Mouse (Mus musculus) cerebellum, adult 11-12 months (tissue): ENCODE measurements at regions not wholly inside any gene's neighbourhood (a gene's known extent, or its start where the extent isn't known, plus 50 kb on each side); places are given as distances from the start of the nearest gene placed in this dataset.
A peak's percentile ranks its signal among the peaks of the same experiment; 100 is the strongest.

Experiments
- DNase-seq: peaks from one replicate; pipeline ENCODE4 v3.0.0; 2022

GRCm38 (mm10) chr7:125034196-125034595 lies 410.3 kb upstream of the Kdm8 start:
- DNase-seq, result no peak

- no peak for DNase-seq
These were observed 408.1 kb upstream of the Kdm8 start for GRCm38 (mm10) chr7:125036098-125036991.

GRCm38 (mm10) chr7:125038840-125039239 lies 405.6 kb upstream of the Kdm8 start:
- DNase-seq, result no peak

GRCm38 (mm10) chr7:125055951-125056625 lies 388.4 kb upstream of the Kdm8 start:
- peak; percentile 8 for DNase-seq

GRCm38 (mm10) chr7:125102464-125102863 lies 342.0 kb upstream of the Kdm8 start:
- no peak for DNase-seq

- DNase-seq, result no peak
These were observed 340.5 kb upstream of the Kdm8 start for GRCm38 (mm10) chr7:125104011-125104410.

GRCm38 (mm10) chr7:125112820-125113273 lies 331.6 kb upstream of the Kdm8 start:
- DNase-seq, result no peak

GRCm38 (mm10) chr7:125115322-125115996 lies 329.0 kb upstream of the Kdm8 start:
- no peak for DNase-seq

- no peak for DNase-seq
These were observed 327.3 kb upstream of the Kdm8 start for GRCm38 (mm10) chr7:125117173-125117572.

- DNase-seq, result no peak
These were observed 315.3 kb upstream of the Kdm8 start for GRCm38 (mm10) chr7:125129187-125129586.

GRCm38 (mm10) chr7:125131968-125132367 lies 312.5 kb upstream of the Kdm8 start:
- DNase-seq, result no peak

- no peak for DNase-seq
These were observed 305.9 kb upstream of the Kdm8 start for GRCm38 (mm10) chr7:125138607-125139006.

- no peak for DNase-seq
These were observed 305.3 kb upstream of the Kdm8 start for GRCm38 (mm10) chr7:125139196-125139595.

- DNase-seq, result no peak
These were observed 303.6 kb upstream of the Kdm8 start for GRCm38 (mm10) chr7:125140854-125141253.

- no peak for DNase-seq
These were observed 302.6 kb upstream of the Kdm8 start for GRCm38 (mm10) chr7:125141864-125142263.

- DNase-seq, result no peak
These were observed 298.5 kb upstream of the Kdm8 start for GRCm38 (mm10) chr7:125146025-125146424.

- no peak for DNase-seq
These were observed 295.3 kb upstream of the Kdm8 start for GRCm38 (mm10) chr7:125149151-125149550.

- no peak for DNase-seq
These were observed 294.7 kb upstream of the Kdm8 start for GRCm38 (mm10) chr7:125149740-125150139.

- no peak for DNase-seq
These were observed 292.2 kb upstream of the Kdm8 start for GRCm38 (mm10) chr7:125152281-125152680.

GRCm38 (mm10) chr7:125155291-125155690 lies 289.2 kb upstream of the Kdm8 start:
- DNase-seq, result no peak

- DNase-seq, result no peak
These were observed 277.6 kb upstream of the Kdm8 start for GRCm38 (mm10) chr7:125166881-125167351.

GRCm38 (mm10) chr7:125167666-125168065 lies 276.8 kb upstream of the Kdm8 start:
- no peak for DNase-seq

GRCm38 (mm10) chr7:125181548-125181947 lies 262.9 kb upstream of the Kdm8 start:
- DNase-seq, result no peak
